Comparison of ENCODE assay signal across 8 mouse cellular contexts in the genomic region with DNA sequence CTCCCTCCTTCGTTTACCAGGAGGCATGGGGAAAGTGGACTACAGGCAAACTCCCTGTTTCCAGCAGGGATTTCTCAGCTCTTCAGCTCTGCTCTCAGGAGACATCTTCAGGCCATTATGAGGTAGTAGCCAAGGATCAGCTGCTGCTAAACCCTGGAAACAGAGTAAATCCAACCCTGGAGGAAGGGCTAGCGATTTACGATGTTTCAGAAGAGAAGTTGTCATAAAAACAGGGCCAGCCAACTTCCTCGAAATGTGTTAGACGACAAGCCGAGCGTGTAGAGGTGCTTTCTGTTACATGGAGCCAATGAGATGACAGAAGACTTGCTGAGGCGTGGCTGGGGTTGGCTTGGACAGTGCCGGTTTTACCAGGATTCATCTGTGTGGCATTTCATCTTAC. TPM values are rescaled to one million over a fixed set of nuclear protein-coding genes. Genes with fewer than 3 reads are reported as not detected.
DNase-seq lines count a peak whose midpoint lies in the region; ATAC-seq lines count a peak whose summit lies in the region.

No protein-coding gene starts in this region.

- DNase-seq in liver, embryonic 13.5 days = no peak
- DNase-seq in liver = no peak
- DNase-seq in naive thymus-derived CD4-positive, alpha-beta T cell, adult 2 months (ENCODE audit: low read depth) = peak; percentile 56
- DNase-seq in frontal cortex, postnatal 36 days (ENCODE audit: low spot score in 2 of 2) = no peak
- DNase-seq in cerebellum, postnatal 36 days = no peak
- DNase-seq in urinary bladder, adult 2 months (ENCODE audit: low spot score) = no peak

- H3K4me3 ChIP-seq in liver, embryonic 13.5 days (replicated peaks) = no peak overlapping the region
- H3K4me3 ChIP-seq in limb, embryonic 12.5 days (replicated peaks) = no peak overlapping the region

- WGBS in liver, embryonic 13.5 days (ENCODE audit: insufficient replicate concordance) = 12% methylated on average over 9 of the region's 9 CpGs
- 19% methylated on average over 9 of the region's 9 CpGs for WGBS in limb, embryonic 12.5 days

- no peaks in the 10 kb centered on the region for H3K9me3 ChIP-seq in liver, embryonic 13.5 days (replicated peaks)
- H3K9me3 ChIP-seq in limb, embryonic 12.5 days = no peaks in the 10 kb centered on the region

- H3K4me2 ChIP-seq in liver, embryonic 13.5 days = peak overlapping the region; percentile 7; the same call in 1 of the 2 replicates
- H3K4me2 ChIP-seq in limb, embryonic 12.5 days = 0 out of 2 replicates have a peak overlapping the region, but pooled peaks have one; percentile 15

- no peaks in the 10 kb centered on the region for H3K36me3 ChIP-seq in liver, embryonic 13.5 days
- H3K36me3 ChIP-seq in limb, embryonic 12.5 days = no peaks in the 10 kb centered on the region

- H3K4me1 ChIP-seq in liver, embryonic 13.5 days (replicated peaks) = peaks cover 27% of the 10 kb centered on the region
- H3K4me1 ChIP-seq in limb, embryonic 12.5 days (replicated peaks) = peaks cover 64% of the 10 kb centered on the region

- no peak overlapping the region for H3K9ac ChIP-seq in liver, embryonic 13.5 days
- no peak overlapping the region for H3K9ac ChIP-seq in limb, embryonic 12.5 days (replicated peaks)

- no peaks in the 10 kb centered on the region; the same call in 1 of the 2 replicates for H3K27me3 ChIP-seq in liver, embryonic 13.5 days
- H3K27me3 ChIP-seq in limb, embryonic 12.5 days = no peaks in the 10 kb centered on the region

- ATAC-seq in liver, embryonic 13.5 days (ENCODE audit: low read depth) = no peak
- ATAC-seq in common myeloid progenitor, adult 5-6 weeks (replicated peaks; ENCODE audit: low read depth, poor library complexity, severe bottlenecking) = peak; percentile 78
- no peak for ATAC-seq in limb, embryonic 12.5 days (ENCODE audit: insufficient number of reproducible peaks, insufficient read depth, low FRiP score, low TSS enrichment, low read depth)

- H3K27ac ChIP-seq in liver, embryonic 13.5 days = no peak overlapping the region
- peak overlapping the region; percentile 17; the same call in 1 of the 2 replicates for H3K27ac ChIP-seq in limb, embryonic 12.5 days

RNA-seq across cellular contexts. Expression of a gene that starts 19.7 kb away (rescaled TPM):
- 9.1 and 13.2 TPM in 2 replicates for polyA plus RNA-seq in liver, embryonic 13.5 days (2015; fragmentation: Nextera tagmentation; extraction: Ambion mirVana)
- 88.2 and 91.2 TPM in 2 replicates for total RNA-seq in common myeloid progenitor, adult 5-6 weeks (2017)
- 55.6 and 55.9 TPM in 2 replicates for polyA plus RNA-seq in limb, embryonic 12.5 days (2016; fragmentation: Nextera tagmentation; extraction: Ambion mirVana)
- 6.0 and 7.6 TPM in 2 replicates for polyA plus RNA-seq in urinary bladder, adult 2 months (2012; rRNA removed)
